Mouse (Mus musculus) small intestine, adult 2 months (tissue): ENCODE results near the gene Ryr2.

ENCODE experiments used
- CTCF ChIP-seq: fragments of 200-500 bp; IDR thresholded peaks from 2 replicates; pipeline ENCODE4 v1.5.1; 2012; ENCODE audit warnings: low read depth, mild to moderate bottlenecking, control low read depth, inconsistent platforms, low read length, moderate library complexity, mixed read lengths; ENCODE audit not compliant: insufficient replicate concordance, insufficient read length; ENCODE audit errors: extremely low read depth
- POLR2A ChIP-seq: fragments of 200-500 bp; IDR thresholded peaks from 2 replicates; pipeline ENCODE4 v1.6.1; 2012; ENCODE audit warnings: low read depth, mild to moderate bottlenecking, control low read depth, inconsistent platforms, low read length, moderate library complexity

DNA sequence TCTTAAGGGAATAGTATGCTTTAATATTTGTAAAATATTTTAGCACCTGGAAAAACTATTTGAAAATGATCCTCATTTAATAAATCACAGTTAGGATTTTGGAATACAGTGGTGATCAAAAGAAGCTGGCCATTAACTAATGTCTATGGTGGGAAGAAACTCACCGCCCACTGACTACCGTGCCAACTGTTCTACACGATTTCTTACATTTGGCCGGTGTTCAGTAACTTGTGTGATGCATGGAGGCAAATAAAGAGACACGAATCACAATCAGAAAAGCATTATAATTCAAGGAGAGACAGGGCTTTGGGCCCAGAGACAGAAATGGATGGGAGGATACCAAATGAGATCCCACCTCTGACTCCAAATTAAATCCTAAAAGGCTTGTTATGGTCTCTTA is 470.4 kb downstream of the Ryr2 start:
- TF ChIP-seq CTCF (no peak), POLR2A (no peak)
